Mouse (Mus musculus) MEL (cell line): ENCODE measurements at regions not wholly inside any gene's neighbourhood (a gene's known extent, or its start where the extent isn't known, plus 50 kb on each side); places are given as distances from the start of the nearest gene placed in this dataset.

ENCODE experiments used
- DNase-seq: peaks from one replicate; pipeline ENCODE4 v3.0.0; 2011; ENCODE audit warnings: low read depth, low spot score
- H3K27ac ChIP-seq: 2 replicates; pipeline ENCODE4 v1.5.1; 2012; ENCODE audit warnings: low read depth, mild to moderate bottlenecking, control low read depth, low read length, moderate library complexity; ENCODE audit not compliant: control insufficient read depth
- H3K27me3 ChIP-seq, 2 experiments: fragments of 150-350 bp in 1 of 2; sonication (generic) in 1 of 2; 2 replicates each; pipeline ENCODE4 v1.6.1; 2012; ENCODE audit warnings: low read length in 2 of 2, mild to moderate bottlenecking in 2 of 2, improper control_type of control experiment in 1 of 2, moderate library complexity in 1 of 2; ENCODE audit not compliant: insufficient read depth in 2 of 2, control insufficient read depth in 1 of 2
- H3K36me3 ChIP-seq, 2 experiments: 2 replicates each; pipeline ENCODE4 v1.6.1; 2012 to 2014; ENCODE audit warnings: low read length in 2 of 2, improper control_type of control experiment in 1 of 2, inconsistent platforms in 1 of 2, mild to moderate bottlenecking in 1 of 2; ENCODE audit not compliant: insufficient read depth in 2 of 2, control insufficient read depth in 1 of 2
- H3K4me1 ChIP-seq, 2 experiments: fragments of 150-350 bp in 1 of 2; sonication (generic) in 1 of 2; 2 replicates each; pipeline ENCODE4 v1.6.1; 2012; ENCODE audit warnings: low read length in 2 of 2, improper control_type of control experiment in 1 of 2, mild to moderate bottlenecking in 1 of 2; ENCODE audit not compliant: insufficient read depth in 2 of 2, control insufficient read depth in 1 of 2
- H3K4me3 ChIP-seq, 2 experiments: fragments of 150-350 bp in 1 of 2; sonication (generic) in 1 of 2; 2 replicates each; pipeline ENCODE4 v1.5.1; 2012; ENCODE audit warnings: low read depth in 2 of 2, low read length in 2 of 2, mild to moderate bottlenecking in 2 of 2, moderate library complexity in 2 of 2, control low read depth in 1 of 2, improper control_type of control experiment in 1 of 2; ENCODE audit not compliant: control insufficient read depth in 1 of 2, insufficient read depth in 1 of 2
- H3K79me2 ChIP-seq: 2 replicates; pipeline ENCODE4 v1.6.1; 2012; ENCODE audit warnings: mild to moderate bottlenecking, low read length, moderate library complexity; ENCODE audit not compliant: control insufficient read depth, poor library complexity, insufficient read depth
- H3K9ac ChIP-seq: 2 replicates; pipeline ENCODE4 v1.6.1; 2012; ENCODE audit warnings: low read depth, mild to moderate bottlenecking, control low read depth, low read length, moderate library complexity; ENCODE audit not compliant: control insufficient read depth, poor library complexity, severe bottlenecking
- H3K9me3 ChIP-seq: fragments of 150-350 bp; sonication (generic); replicated peaks from 2 replicates; pipeline ENCODE4 v1.6.1; 2012; ENCODE audit warnings: mild to moderate bottlenecking, low read length, improper control_type of control experiment, moderate library complexity; ENCODE audit not compliant: insufficient read depth
- CHD2 ChIP-seq: IDR thresholded peaks from 2 replicates; pipeline ENCODE4 v1.6.1; 2011; ENCODE audit warnings: low read length, improper control_type of control experiment
- CTCF ChIP-seq, 3 experiments: IDR thresholded peaks in 2 of 3; conservative IDR thresholded peaks in 1 of 3; 2 replicates each; pipeline ENCODE4 v1.5.1; 2011 to 2012; ENCODE audit warnings: low read length in 3 of 3, low read depth in 2 of 3, mild to moderate bottlenecking in 2 of 3, improper control_type of control experiment in 1 of 3, inconsistent platforms in 1 of 3, mixed read lengths in 1 of 3, moderate library complexity in 1 of 3; ENCODE audit not compliant: control insufficient read depth in 1 of 3, insufficient read depth in 1 of 3, poor library complexity in 1 of 3, severe bottlenecking in 1 of 3
- E2F4 ChIP-seq: IDR thresholded peaks from 2 replicates; pipeline ENCODE4 v1.6.1; 2011; ENCODE audit warnings: low read depth, low read length, improper control_type of control experiment, borderline replicate concordance
- EP300 ChIP-seq, 2 experiments: IDR thresholded peaks; 2 replicates each; pipeline ENCODE4 v1.6.1; 2011; ENCODE audit warnings: improper control_type of control experiment in 2 of 2, low read length in 2 of 2, low read depth in 1 of 2, mild to moderate bottlenecking in 1 of 2
- ETS1 ChIP-seq: IDR thresholded peaks from 2 replicates; pipeline ENCODE4 v1.6.1; 2012; ENCODE audit warnings: low read depth, mild to moderate bottlenecking, inconsistent platforms, low read length, improper control_type of control experiment, moderate library complexity
- GABPA ChIP-seq: IDR thresholded peaks from 2 replicates; pipeline ENCODE4 v1.6.1; 2012; ENCODE audit warnings: low read depth, mild to moderate bottlenecking, inconsistent platforms, low read length, improper control_type of control experiment, moderate library complexity
- JUND ChIP-seq: IDR thresholded peaks from 2 replicates; pipeline ENCODE4 v1.6.1; 2011; ENCODE audit warnings: low read depth, mild to moderate bottlenecking, improper control_type of control experiment, low read length
- MAFK ChIP-seq: IDR thresholded peaks from 2 replicates; pipeline ENCODE4 v1.6.1; 2011; ENCODE audit warnings: low read depth, mild to moderate bottlenecking, low read length, improper control_type of control experiment, borderline replicate concordance
- MAX ChIP-seq: IDR thresholded peaks from 2 replicates; pipeline ENCODE4 v1.6.1; 2011; ENCODE audit warnings: low read length, improper control_type of control experiment
- MAZ ChIP-seq: IDR thresholded peaks from 2 replicates; pipeline ENCODE4 v1.6.1; 2012; ENCODE audit warnings: low read depth, mild to moderate bottlenecking, inconsistent platforms, low read length, improper control_type of control experiment
- MXI1 ChIP-seq: IDR thresholded peaks from 2 replicates; pipeline ENCODE4 v1.6.1; 2011; ENCODE audit warnings: mild to moderate bottlenecking, low read depth, low read length, improper control_type of control experiment
- MYC ChIP-seq: IDR thresholded peaks from 2 replicates; pipeline ENCODE4 v1.6.1; 2011; ENCODE audit warnings: low read depth, mild to moderate bottlenecking, low read length, improper control_type of control experiment, moderate library complexity
- NRF1 ChIP-seq: IDR thresholded peaks from 2 replicates; pipeline ENCODE4 v1.6.1; 2014; ENCODE audit warnings: low read depth, mild to moderate bottlenecking, inconsistent platforms, low read length, improper control_type of control experiment, moderate library complexity; ENCODE audit not compliant: poor library complexity, insufficient read depth, severe bottlenecking
- POLR2A ChIP-seq, 2 experiments: IDR thresholded peaks; 2 replicates each; pipeline ENCODE4 v1.6.1; 2011 to 2012; ENCODE audit warnings: low read length in 2 of 2, mild to moderate bottlenecking in 2 of 2, control low read depth in 1 of 2, improper control_type of control experiment in 1 of 2, low read depth in 1 of 2, moderate library complexity in 1 of 2; ENCODE audit not compliant: control insufficient read depth in 1 of 2, insufficient read depth in 1 of 2, poor library complexity in 1 of 2
- POLR2AphosphoS5 ChIP-seq: IDR thresholded peaks from 2 replicates; pipeline ENCODE4 v1.6.1; 2012; ENCODE audit warnings: low read depth, borderline replicate concordance, mild to moderate bottlenecking, inconsistent platforms, low read length, moderate library complexity, mixed read lengths
- RCOR1 ChIP-seq: IDR thresholded peaks from 2 replicates; pipeline ENCODE4 v1.6.1; 2012; ENCODE audit warnings: low read depth, mild to moderate bottlenecking, inconsistent platforms, low read length, improper control_type of control experiment
- UBTF ChIP-seq: IDR thresholded peaks from 2 replicates; pipeline ENCODE4 v1.6.1; 2012; ENCODE audit warnings: low read depth, mild to moderate bottlenecking, inconsistent platforms, low read length, improper control_type of control experiment, moderate library complexity, borderline replicate concordance; ENCODE audit not compliant: insufficient read depth

DNA sequence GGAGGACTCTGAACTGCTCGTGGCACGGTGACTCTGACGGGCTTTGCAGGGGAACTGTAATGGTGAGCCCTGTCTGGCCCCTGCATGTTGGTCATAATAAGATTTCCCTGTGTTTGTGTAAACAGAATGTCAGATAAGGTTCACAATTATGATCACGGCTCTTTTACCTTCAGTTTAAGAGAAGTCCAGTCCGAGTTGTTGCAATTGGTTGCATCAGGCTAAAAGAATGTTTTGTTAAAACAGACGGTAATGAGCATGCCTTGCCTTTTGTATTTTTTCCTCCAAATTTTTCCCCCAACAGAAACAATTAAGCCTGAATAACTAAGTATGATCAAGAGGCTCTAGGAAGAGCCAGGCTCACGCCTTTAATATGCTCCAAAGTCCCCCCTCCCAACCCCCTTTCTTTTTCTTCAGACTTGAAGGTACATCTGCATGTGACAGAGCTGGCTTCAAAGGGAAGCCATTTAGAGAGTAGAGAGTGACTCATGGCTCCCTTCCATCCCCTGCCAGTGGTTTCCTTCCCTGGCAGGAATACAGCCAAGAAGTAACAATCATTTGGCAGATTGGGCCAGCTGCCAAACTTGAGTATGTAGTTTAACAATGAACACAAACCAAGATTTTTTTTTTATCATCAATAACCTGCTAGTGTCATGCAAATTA is 93.3 kb upstream of the Meis1 start:
- H3K9me3 ChIP-seq = no peaks in the 10 kb centered on the region
- no peaks in the 10 kb centered on the region for H3K79me2 ChIP-seq
- no peak overlapping the region for H3K9ac ChIP-seq
- TF ChIP-seq ETS1 (peak; percentile 33; the same call in 1 of the 2 replicates), MAX (peak; percentile 38; the same call in 1 of the 2 replicates), RCOR1 (no peak), EP300 (IDR thresholded peaks at IDR 0.05; ENCODE audit: low read depth in 1 of 2, low read length in 2 of 2) (peak in 1 of 2 experiments; percentile 22; a peak in 1 of 4 replicates)
- peaks cover 0 to 7% of the 10 kb centered on the region in 2 experiments; a peak in 2 of 4 replicates for H3K36me3 ChIP-seq
- no peak overlapping the region for H3K4me3 ChIP-seq
- peak; percentile 68 for DNase-seq
- H3K27me3 ChIP-seq = peaks cover 6 to 16% of the 10 kb centered on the region in 2 experiments
- H3K27ac ChIP-seq = peak overlapping the region; percentile 35; the same call in 1 of the 2 replicates
- H3K4me1 ChIP-seq = peaks cover 0 to 8% of the 10 kb centered on the region in 2 experiments; a peak in 2 of 4 replicates

DNA sequence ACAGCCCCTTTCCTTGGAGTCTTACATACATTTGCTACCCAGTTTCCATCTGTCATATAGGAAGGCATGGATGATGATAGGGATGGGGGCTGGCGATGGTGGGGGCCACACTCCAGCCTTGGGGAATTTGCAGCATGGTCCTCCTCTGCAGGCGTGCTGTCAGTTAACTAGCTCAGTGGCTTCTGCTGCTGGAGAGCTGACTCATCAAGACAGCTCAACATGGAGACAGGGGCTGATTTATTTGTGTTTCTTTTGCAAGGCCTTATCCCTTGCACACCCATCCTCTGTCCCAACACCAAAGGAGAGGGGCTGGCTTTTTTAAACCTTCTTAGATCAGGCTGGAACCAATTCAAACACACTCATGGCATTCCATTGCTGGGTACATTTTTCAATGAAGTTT is 98.3 kb upstream of the Meis1 start:
- Histone ChIP-seq H3K27ac (no peak overlapping the region), H3K4me1 (peaks cover 0 to 1% of the 10 kb centered on the region in 2 experiments; a peak in 1 of 4 replicates), H3K36me3 (peaks cover 0 to 1% of the 10 kb centered on the region in 2 experiments; a peak in 1 of 4 replicates), H3K9me3 (no peaks in the 10 kb centered on the region), H3K9ac (no peak overlapping the region), H3K79me2 (no peaks in the 10 kb centered on the region), H3K27me3 (peaks cover 5 to 11% of the 10 kb centered on the region in 2 experiments; a peak in 2 of 4 replicates), H3K4me3 (no peak overlapping the region)
- DNase-seq = no peak
- TF ChIP-seq MAZ (no peak), NRF1 (no peak), E2F4 (no peak), POLR2AphosphoS5 (no peak), MXI1 (no peak), UBTF (no peak), GABPA (no peak), MAFK (no peak), JUND (no peak), MYC (no peak), CHD2 (no peak), CTCF (IDR thresholded peaks at IDR 0.05 in 2 of 3, conservative IDR thresholded peaks at IDR 0.05 in 1 of 3; ENCODE audit: control insufficient read depth in 1 of 3, insufficient read depth in 1 of 3, low read depth in 2 of 3, low read length in 3 of 3, poor library complexity in 1 of 3, severe bottlenecking in 1 of 3) (no peak), POLR2A (IDR thresholded peaks at IDR 0.05; ENCODE audit: control insufficient read depth in 1 of 2, insufficient read depth in 1 of 2, low read depth in 1 of 2, low read length in 2 of 2, poor library complexity in 1 of 2) (no peak)
